Mouse (Mus musculus) CH12.LX (cell line): Measurements from ENCODE around the gene Ubash3b. TPM values are rescaled to one million over a fixed set of nuclear protein-coding genes. Genes with fewer than 3 reads are reported as not detected.

Source experiments
- DNase-seq: peaks from one replicate; pipeline ENCODE4 v3.0.0-alpha.2; 2013; ENCODE audit errors: extremely low read depth
- H3K27ac ChIP-seq: 2 replicates; pipeline ENCODE4 v1.5.1; 2012; ENCODE audit warnings: low read depth, mild to moderate bottlenecking, control low read depth, moderate library complexity; ENCODE audit not compliant: insufficient read depth
- H3K27me3 ChIP-seq: replicated peaks from 2 replicates; pipeline ENCODE3; 2012; ENCODE audit warnings: inconsistent platforms
- H3K36me3 ChIP-seq, 2 experiments: replicated peaks in 1 of 2; 2 replicates each; pipeline versions ENCODE3 to v1.6.1; 2012; ENCODE audit warnings: inconsistent platforms in 1 of 2, low read length in 1 of 2, mild to moderate bottlenecking in 1 of 2, mixed read lengths in 1 of 2, moderate library complexity in 1 of 2; ENCODE audit not compliant: control insufficient read depth in 1 of 2, insufficient read depth in 1 of 2
- H3K4me1 ChIP-seq, 2 experiments: 2 replicates each; pipeline ENCODE4 v1.6.1; 2012; ENCODE audit warnings: inconsistent platforms in 1 of 2, moderate library complexity in 1 of 2; ENCODE audit not compliant: insufficient read depth in 2 of 2, control insufficient read depth in 1 of 2
- H3K4me2 ChIP-seq: 2 replicates; pipeline ENCODE4 v1.6.1; 2012; ENCODE audit warnings: low read depth, mild to moderate bottlenecking, control low read depth; ENCODE audit not compliant: poor library complexity, insufficient read depth, severe bottlenecking
- H3K4me3 ChIP-seq, 3 experiments: fragments of 150-350 bp in 1 of 3; sonication (generic) in 1 of 3; replicated peaks in 1 of 3; 2 replicates each; pipeline versions ENCODE3 to v1.5.1; 2011 to 2012; ENCODE audit warnings: low read depth in 2 of 3, low read length in 2 of 3, mild to moderate bottlenecking in 2 of 3, moderate library complexity in 2 of 3, control low read depth in 1 of 3, improper control_type of control experiment in 1 of 3, inconsistent platforms in 1 of 3, mixed read lengths in 1 of 3; ENCODE audit not compliant: poor library complexity in 1 of 3
- H3K79me2 ChIP-seq: replicated peaks from 2 replicates; pipeline ENCODE4 v1.6.1; 2012; ENCODE audit warnings: mild to moderate bottlenecking, moderate library complexity; ENCODE audit not compliant: control insufficient read depth, poor library complexity, insufficient read depth, severe bottlenecking; ENCODE audit errors: extremely low read depth
- H3K9ac ChIP-seq: 2 replicates; pipeline ENCODE4 v1.6.1; 2012; ENCODE audit warnings: low read depth, mild to moderate bottlenecking, control low read depth, moderate library complexity; ENCODE audit not compliant: insufficient read depth
- H3K9me3 ChIP-seq: replicated peaks from 2 replicates; pipeline ENCODE3; 2012; ENCODE audit warnings: low read length, inconsistent platforms, mixed read lengths
- BHLHE40 ChIP-seq: IDR thresholded peaks from 2 replicates; pipeline ENCODE4 v1.6.1; 2011; ENCODE audit warnings: mild to moderate bottlenecking, low read depth, low read length, improper control_type of control experiment
- CTCF ChIP-seq, 2 experiments: IDR thresholded peaks in 1 of 2; conservative IDR thresholded peaks in 1 of 2; 2 replicates each; pipeline ENCODE4 v1.5.1; 2011 to 2012; ENCODE audit warnings: low read depth in 2 of 2, low read length in 2 of 2, improper control_type of control experiment in 1 of 2, inconsistent platforms in 1 of 2, mild to moderate bottlenecking in 1 of 2, moderate library complexity in 1 of 2
- E2F4 ChIP-seq: IDR thresholded peaks from 2 replicates; pipeline ENCODE4 v1.6.1; 2011; ENCODE audit warnings: low read depth, low read length, improper control_type of control experiment; ENCODE audit not compliant: insufficient replicate concordance
- ELF1 ChIP-seq: IDR thresholded peaks from 2 replicates; pipeline ENCODE4 v1.6.1; 2014; ENCODE audit warnings: low read depth, mild to moderate bottlenecking, inconsistent platforms, low read length, improper control_type of control experiment
- EP300 ChIP-seq: IDR thresholded peaks from 2 replicates; pipeline ENCODE4 v1.6.1; 2011; ENCODE audit warnings: low read length, improper control_type of control experiment
- ETS1 ChIP-seq: conservative IDR thresholded peaks from 2 replicates; pipeline ENCODE4 v1.6.1; 2012; ENCODE audit warnings: low read depth, mild to moderate bottlenecking, inconsistent platforms, low read length, improper control_type of control experiment, moderate library complexity
- HCFC1 ChIP-seq: IDR thresholded peaks from 2 replicates; pipeline ENCODE4 v1.6.1; 2012; ENCODE audit warnings: low read depth, mild to moderate bottlenecking, inconsistent platforms, low read length, improper control_type of control experiment
- IRF4 ChIP-seq: IDR thresholded peaks from 2 replicates; pipeline ENCODE4 v1.6.1; 2014; ENCODE audit warnings: low read depth, mild to moderate bottlenecking, inconsistent platforms, low read length, improper control_type of control experiment
- JUN ChIP-seq: IDR thresholded peaks from 2 replicates; pipeline ENCODE4 v1.6.1; 2011; ENCODE audit warnings: low read depth, mild to moderate bottlenecking, low read length, improper control_type of control experiment, moderate library complexity; ENCODE audit not compliant: insufficient read depth
- JUND ChIP-seq: conservative IDR thresholded peaks from 2 replicates; pipeline ENCODE4 v1.6.1; 2011; ENCODE audit warnings: low read depth, low read length, improper control_type of control experiment
- KAT2A ChIP-seq: IDR thresholded peaks from 2 replicates; pipeline ENCODE4 v1.6.1; 2012; ENCODE audit warnings: low read length, improper control_type of control experiment, inconsistent platforms; ENCODE audit not compliant: insufficient replicate concordance
- MEF2A ChIP-seq: IDR thresholded peaks from 2 replicates; pipeline ENCODE4 v1.6.1; 2014; ENCODE audit warnings: low read depth, mild to moderate bottlenecking, inconsistent platforms, low read length, improper control_type of control experiment, borderline replicate concordance
- MYC ChIP-seq: IDR thresholded peaks from 2 replicates; pipeline ENCODE4 v1.6.1; 2011; ENCODE audit warnings: low read depth, mild to moderate bottlenecking, improper control_type of control experiment, low read length
- NELFE ChIP-seq: IDR thresholded peaks from 2 replicates; pipeline ENCODE4 v1.6.1; 2011; ENCODE audit warnings: low read depth, low read length, improper control_type of control experiment
- NRF1 ChIP-seq: IDR thresholded peaks from 2 replicates; pipeline ENCODE4 v1.6.1; 2014; ENCODE audit warnings: low read depth, mild to moderate bottlenecking, inconsistent platforms, low read length, improper control_type of control experiment, moderate library complexity
- RAD21 ChIP-seq: IDR thresholded peaks from 2 replicates; pipeline ENCODE4 v1.6.1; 2011; ENCODE audit warnings: low read depth, mild to moderate bottlenecking, low read length, improper control_type of control experiment, moderate library complexity
- RCOR1 ChIP-seq: conservative IDR thresholded peaks from 2 replicates; pipeline ENCODE4 v1.6.1; 2012; ENCODE audit warnings: low read depth, mild to moderate bottlenecking, inconsistent platforms, low read length, improper control_type of control experiment
- TBP ChIP-seq: conservative IDR thresholded peaks from 2 replicates; pipeline ENCODE4 v1.6.1; 2011; ENCODE audit warnings: low read depth, low read length, improper control_type of control experiment
- TCF12 ChIP-seq: IDR thresholded peaks from 2 replicates; pipeline ENCODE4 v1.6.1; 2014; ENCODE audit warnings: low read depth, mild to moderate bottlenecking, inconsistent platforms, low read length, improper control_type of control experiment
- USF1 ChIP-seq: IDR thresholded peaks from 2 replicates; pipeline ENCODE4 v1.6.1; 2014; ENCODE audit warnings: low read depth, mild to moderate bottlenecking, inconsistent platforms, low read length, improper control_type of control experiment
- USF2 ChIP-seq: conservative IDR thresholded peaks from 2 replicates; pipeline ENCODE4 v1.6.1; 2011; ENCODE audit warnings: low read depth, low read length, improper control_type of control experiment
- ZC3H11A ChIP-seq: IDR thresholded peaks from 2 replicates; pipeline ENCODE4 v1.6.1; 2012; ENCODE audit warnings: low read depth, mild to moderate bottlenecking, inconsistent platforms, low read length, improper control_type of control experiment
- ZMIZ1 ChIP-seq: IDR thresholded peaks from 2 replicates; pipeline ENCODE4 v1.6.1; 2012; ENCODE audit warnings: low read depth, mild to moderate bottlenecking, inconsistent platforms, low read length, improper control_type of control experiment
- ZNF384 ChIP-seq: IDR thresholded peaks from 2 replicates; pipeline ENCODE4 v1.6.1; 2012; ENCODE audit warnings: low read depth, low read length, improper control_type of control experiment, inconsistent platforms
- dilution Hi-C: fragments of 300-500 bp; cut with MboI; formaldehyde crosslinking; loops from 2 replicates; pipeline ENCODE4 v1.14.3; 2020; ENCODE audit warnings: low sequenced_read_pairs; ENCODE audit not compliant: extremely low pct_unique_long_range_greater_than_20kb, extremely low pct_ligation_motif_present
- in situ Hi-C: fragments of 300-500 bp; cut with MboI; formaldehyde crosslinking; loops from 3 replicates; pipeline ENCODE4 v1.14.3; 2019; ENCODE audit warnings: low sequenced_read_pairs, low pct_ligation_motif_present, low pct_unique_long_range_greater_than_20kb, mixed read lengths
- polyA plus RNA-seq: library from polyadenylated mRNA; unstranded; fragments of >175 nt; gene quantifications from 2 replicates; pipeline ENCODE4 v1.2.1, GENCODE M21; 2012; ENCODE audit warnings: low read depth; ENCODE audit not compliant: insufficient read length
- total RNA-seq, 2 experiments: library from RNA; depleted of rRNA; stranded (reverse); fragments of 300-350 nt in 1 of 2; fragments of >200 nt in 1 of 2; gene quantifications; 2 replicates each; pipeline ENCODE4 v1.2.3; 2012 to 2014

Ubash3b gene
- total and polyA plus RNA-seq, 3 experiments = 2.8 to 4.6 (median 4.2) TPM

GRCm38 (mm10) chr9:41099067-41099466, 62.4 kb downstream of the Ubash3b start:
- H3K4me3 ChIP-seq = no peak overlapping the region
- H3K36me3 ChIP-seq = peaks cover 0 to 1% of the 10 kb centered on the region in 2 experiments
- dilution Hi-C loops (no loop called here), in situ Hi-C loops (loop anchor here (5.0 kb wide), 1 partner anchor 37 kb away; no protein-coding TSS in a partner anchor)
- no peaks in the 10 kb centered on the region for H3K27me3 ChIP-seq
- no peaks in the 10 kb centered on the region for H3K79me2 ChIP-seq
- no peak for DNase-seq
- H3K4me2 ChIP-seq = peak overlapping the region; percentile 16; the same call in 1 of the 2 replicates
- peaks cover 30 to 57% of the 10 kb centered on the region in 2 experiments for H3K4me1 ChIP-seq
- peak overlapping the region; percentile 68 for H3K27ac ChIP-seq
- no peak overlapping the region for H3K9ac ChIP-seq
- H3K9me3 ChIP-seq = peaks cover 4% of the 10 kb centered on the region
- TF ChIP-seq TBP (no peak), ZMIZ1 (no peak), NRF1 (no peak), USF1 (no peak), EP300 (peak; percentile 75), TCF12 (peak; percentile 46; the same call in 1 of the 2 replicates), MYC (no peak), BHLHE40 (peak; percentile 41), HCFC1 (no peak), ETS1 (peak; percentile 61; the same call in 1 of the 2 replicates), RCOR1 (0 out of 2 replicates have a peak, but pooled peaks have one; percentile 47), JUND (0 out of 2 replicates have a peak, but pooled peaks have one; percentile 22), JUN (peak; percentile 20; the same call in 1 of the 2 replicates), CTCF (conservative IDR thresholded peaks at IDR 0.05 in 1 of 2, IDR thresholded peaks at IDR 0.05 in 1 of 2; ENCODE audit: low read depth in 2 of 2, low read length in 2 of 2) (no peak), IRF4 (peak; percentile 58)
- TF ChIP-seq, all 38 proteins: peak for 8

GRCm38 (mm10) chr9:41098065-41098464, 63.4 kb downstream of the Ubash3b start:
- no peak overlapping the region for H3K4me3 ChIP-seq
- H3K4me2 ChIP-seq = no peak overlapping the region
- H3K9me3 ChIP-seq = peaks cover 4% of the 10 kb centered on the region
- TF ChIP-seq NELFE (no peak), KAT2A (no peak), MEF2A (no peak), BHLHE40 (0 out of 2 replicates have a peak, but pooled peaks have one; percentile 17), E2F4 (no peak), ZC3H11A (no peak), ZNF384 (peak; percentile 47), IRF4 (no peak), TCF12 (no peak), CTCF (conservative IDR thresholded peaks at IDR 0.05 in 1 of 2, IDR thresholded peaks at IDR 0.05 in 1 of 2; ENCODE audit: low read depth in 2 of 2, low read length in 2 of 2) (no peak), USF2 (no peak), JUND (no peak), ZMIZ1 (no peak), RAD21 (no peak), ELF1 (no peak), HCFC1 (no peak), JUN (no peak)
- peaks cover 22 to 47% of the 10 kb centered on the region in 2 experiments for H3K4me1 ChIP-seq
- peaks cover 0 to 3% of the 10 kb centered on the region in 2 experiments for H3K36me3 ChIP-seq
- dilution Hi-C loops = no loop called here
- DNase-seq = no peak
- H3K79me2 ChIP-seq = no peaks in the 10 kb centered on the region
- no peak overlapping the region for H3K27ac ChIP-seq
- no peaks in the 10 kb centered on the region for H3K27me3 ChIP-seq
- H3K9ac ChIP-seq = no peak overlapping the region
- in situ Hi-C loops = loop anchor here (5.0 kb wide), 1 partner anchor 36 kb away; no protein-coding TSS in a partner anchor
